Mouse (Mus musculus): ENCODE measurements around the gene Zic3. TPM values are rescaled to one million over a fixed set of nuclear protein-coding genes. Genes with fewer than 3 reads are reported as not detected.
A peak's percentile ranks its signal among the peaks of the same experiment; 100 is the strongest.

The Zic3 gene
- polyA plus RNA-seq (2012; rRNA removed), result 7.4 and 7.7 TPM in 2 replicates

- Histone ChIP-seq H3K4me1 (ENCODE audit: control insufficient read depth, insufficient read depth, low read length) (no peaks in the 10 kb centered on the region), H3K27ac (ENCODE audit: insufficient read depth, low read length) (no peak within 1 kb of the TSS), H3K4me3 (replicated peaks; ENCODE audit: insufficient read depth, low read depth, low read length) (no peak within 1 kb of the TSS), H3K27me3 (ENCODE audit: control insufficient read depth, insufficient read depth, low read length) (no peaks in the 10 kb centered on the region; the same call in 1 of the 2 replicates)
- TF ChIP-seq POLR2A (IDR thresholded peaks at IDR 0.05; ENCODE audit: borderline replicate concordance, insufficient read depth, low read length) (no peak), CTCF (IDR thresholded peaks at IDR 0.05; ENCODE audit: borderline replicate concordance, insufficient read depth, low read depth, low read length) (no peak)
- no peak for DNase-seq
- 90% methylated on average over 2 of the region's 2 CpGs for WGBS
These were observed at the start of gene Zic3 for GRCm38 (mm10) chrX:58022400-58022799. TSS of gene Zic3 (plus strand) at chrX:58022700.

- H3K27ac ChIP-seq (ENCODE audit: insufficient read depth, low read length), result no peak overlapping the region
- peak in 1 of 2 experiments; percentile 1 for DNase-seq
- no peaks in the 10 kb centered on the region for H3K27me3 ChIP-seq (ENCODE audit: control insufficient read depth, insufficient read depth, low read length)
- no peak for TF ChIP-seq POLR2A (IDR thresholded peaks at IDR 0.05; ENCODE audit: borderline replicate concordance, insufficient read depth, low read length)
- TF ChIP-seq CTCF (IDR thresholded peaks at IDR 0.05; ENCODE audit: borderline replicate concordance, insufficient read depth, low read depth, low read length), result no peak
- 13% methylated on average over 4 of the region's 4 CpGs for WGBS
- H3K4me1 ChIP-seq (ENCODE audit: control insufficient read depth, insufficient read depth, low read length), result no peaks in the 10 kb centered on the region
- no peak overlapping the region for H3K4me3 ChIP-seq (replicated peaks; ENCODE audit: insufficient read depth, low read depth, low read length)
These were observed 40.1 kb upstream of the Zic3 start for GRCm38 (mm10) chrX:57982351-57982750.

- 28% methylated on average over 10 of the region's 10 CpGs for WGBS
- TF ChIP-seq POLR2A (IDR thresholded peaks at IDR 0.05; ENCODE audit: borderline replicate concordance, insufficient read depth, low read length) (no peak), CTCF (IDR thresholded peaks at IDR 0.05; ENCODE audit: borderline replicate concordance, insufficient read depth, low read depth, low read length) (no peak)
- Histone ChIP-seq H3K4me3 (replicated peaks; ENCODE audit: insufficient read depth, low read depth, low read length) (no peak overlapping the region), H3K27ac (ENCODE audit: insufficient read depth, low read length) (no peak overlapping the region), H3K4me1 (ENCODE audit: control insufficient read depth, insufficient read depth, low read length) (no peaks in the 10 kb centered on the region), H3K27me3 (ENCODE audit: control insufficient read depth, insufficient read depth, low read length) (no peaks in the 10 kb centered on the region)
- no peak for DNase-seq
These were observed 34.9 kb upstream of the Zic3 start for GRCm38 (mm10) chrX:57987455-57988109.

- 91% methylated on average over 5 of the region's 5 CpGs for WGBS
- DNase-seq, result no peak
- Histone ChIP-seq H3K4me3 (replicated peaks; ENCODE audit: insufficient read depth, low read depth, low read length) (no peak overlapping the region), H3K27me3 (ENCODE audit: control insufficient read depth, insufficient read depth, low read length) (no peaks in the 10 kb centered on the region; the same call in 1 of the 2 replicates), H3K27ac (ENCODE audit: insufficient read depth, low read length) (no peak overlapping the region), H3K4me1 (ENCODE audit: control insufficient read depth, insufficient read depth, low read length) (no peaks in the 10 kb centered on the region)
- TF ChIP-seq POLR2A (IDR thresholded peaks at IDR 0.05; ENCODE audit: borderline replicate concordance, insufficient read depth, low read length), result no peak
- TF ChIP-seq CTCF (IDR thresholded peaks at IDR 0.05; ENCODE audit: borderline replicate concordance, insufficient read depth, low read depth, low read length), result no peak
These were observed 9.1 kb upstream of the Zic3 start for GRCm38 (mm10) chrX:58013391-58013790.

- TF ChIP-seq CTCF (IDR thresholded peaks at IDR 0.05; ENCODE audit: borderline replicate concordance, insufficient read depth, low read depth, low read length) (no peak), POLR2A (IDR thresholded peaks at IDR 0.05; ENCODE audit: borderline replicate concordance, insufficient read depth, low read length) (no peak)
- Histone ChIP-seq H3K4me3 (replicated peaks; ENCODE audit: insufficient read depth, low read depth, low read length) (no peak overlapping the region), H3K27me3 (ENCODE audit: control insufficient read depth, insufficient read depth, low read length) (no peaks in the 10 kb centered on the region; the same call in 1 of the 2 replicates), H3K27ac (ENCODE audit: insufficient read depth, low read length) (no peak overlapping the region), H3K4me1 (ENCODE audit: control insufficient read depth, insufficient read depth, low read length) (no peaks in the 10 kb centered on the region)
- 71% methylated on average over 12 of the region's 12 CpGs for WGBS
- no peak for DNase-seq
These were observed 8.4 kb upstream of the Zic3 start for GRCm38 (mm10) chrX:58014093-58014492.

- H3K27ac ChIP-seq (ENCODE audit: insufficient read depth, low read length), result no peak overlapping the region
- H3K4me1 ChIP-seq (ENCODE audit: control insufficient read depth, insufficient read depth, low read length), result no peaks in the 10 kb centered on the region
- 68% methylated on average over 13 of the region's 13 CpGs for WGBS
- no peaks in the 10 kb centered on the region; the same call in 1 of the 2 replicates for H3K27me3 ChIP-seq (ENCODE audit: control insufficient read depth, insufficient read depth, low read length)
- H3K4me3 ChIP-seq (replicated peaks; ENCODE audit: insufficient read depth, low read depth, low read length), result no peak overlapping the region
- DNase-seq, result no peak
- no peak for TF ChIP-seq CTCF (IDR thresholded peaks at IDR 0.05; ENCODE audit: borderline replicate concordance, insufficient read depth, low read depth, low read length)
- no peak for TF ChIP-seq POLR2A (IDR thresholded peaks at IDR 0.05; ENCODE audit: borderline replicate concordance, insufficient read depth, low read length)
These were observed 7.7 kb upstream of the Zic3 start for GRCm38 (mm10) chrX:58014761-58015160.

- no peak overlapping the region for H3K27ac ChIP-seq (ENCODE audit: insufficient read depth, low read length)
- no peak for TF ChIP-seq CTCF (IDR thresholded peaks at IDR 0.05; ENCODE audit: borderline replicate concordance, insufficient read depth, low read depth, low read length)
- DNase-seq, result no peak
- no peaks in the 10 kb centered on the region for H3K4me1 ChIP-seq (ENCODE audit: control insufficient read depth, insufficient read depth, low read length)
- no peak overlapping the region for H3K4me3 ChIP-seq (replicated peaks; ENCODE audit: insufficient read depth, low read depth, low read length)
- no peaks in the 10 kb centered on the region; the same call in 1 of the 2 replicates for H3K27me3 ChIP-seq (ENCODE audit: control insufficient read depth, insufficient read depth, low read length)
- WGBS, result 19% methylated on average over 29 of the region's 29 CpGs
These were observed 7.1 kb upstream of the Zic3 start for GRCm38 (mm10) chrX:58015336-58015945.

GRCm38 (mm10) chrX:58018720-58019119 is 3.8 kb upstream of the Zic3 start:
- WGBS, result 26% methylated on average over 24 of the region's 24 CpGs
- Histone ChIP-seq H3K4me3 (replicated peaks; ENCODE audit: insufficient read depth, low read depth, low read length) (no peak overlapping the region), H3K27ac (ENCODE audit: insufficient read depth, low read length) (no peak overlapping the region), H3K27me3 (ENCODE audit: control insufficient read depth, insufficient read depth, low read length) (no peaks in the 10 kb centered on the region; the same call in 1 of the 2 replicates), H3K4me1 (ENCODE audit: control insufficient read depth, insufficient read depth, low read length) (no peaks in the 10 kb centered on the region)
- no peak for DNase-seq
- TF ChIP-seq CTCF (IDR thresholded peaks at IDR 0.05; ENCODE audit: borderline replicate concordance, insufficient read depth, low read depth, low read length) (no peak), POLR2A (IDR thresholded peaks at IDR 0.05; ENCODE audit: borderline replicate concordance, insufficient read depth, low read length) (no peak)

Data from cerebellum, adult 2 months (tissue).